Comparison of ENCODE assay signal across 18 mouse cellular contexts in genomic region chr7:99087581-99087980, GRCm38 (mm10).
"Had no signal": no experiment of that assay in that cellular context is flagged by ENCODE, and none has a peak within 500 bp of the region (broad histone marks: within the 10 kb centered on the region; RNA-seq: fewer than 3 reads in every experiment).

No protein-coding gene starts in this region.

- ATAC-seq: intestine, embryonic 15.5 days had no signal

- DNase-seq: kidney, adult 11 months; kidney, adult 8-10 months; kidney, postnatal 10 days; kidney, postnatal 36 days; layer of hippocampus, postnatal 36 days; left cerebral cortex, postnatal 4 days; liver, embryonic 13.5 days; lung, adult 2 months; lung, postnatal 14 days; lung, postnatal 4 days; midbrain, embryonic 14.5 days had no signal

- H3K36me3 ChIP-seq: limb, embryonic 12.5 days had no signal

- H3K9ac ChIP-seq: intestine, embryonic 15.5 days; kidney, embryonic 15.5 days; limb, embryonic 12.5 days; limb, embryonic 15.5 days; liver, embryonic 13.5 days; stomach, embryonic 15.5 days had no signal

- H3K27me3 ChIP-seq: intestine, embryonic 15.5 days; kidney, embryonic 15.5 days; limb, embryonic 12.5 days; limb, embryonic 15.5 days; liver, embryonic 13.5 days; stomach, embryonic 15.5 days had no signal

- H3K4me2 ChIP-seq: intestine, embryonic 15.5 days; kidney, embryonic 15.5 days; limb, embryonic 12.5 days; limb, embryonic 15.5 days; liver, embryonic 13.5 days; midbrain, embryonic 11.5 days; stomach, embryonic 15.5 days had no signal

- H3K4me3 ChIP-seq: intestine, embryonic 15.5 days; kidney, embryonic 15.5 days; left cerebral cortex, adult 2 months; limb, embryonic 12.5 days; limb, embryonic 15.5 days; liver, embryonic 13.5 days; stomach, embryonic 15.5 days had no signal

- H3K9me3 ChIP-seq: intestine, embryonic 15.5 days; kidney, embryonic 15.5 days; limb, embryonic 12.5 days; limb, embryonic 15.5 days; liver, embryonic 13.5 days; stomach, embryonic 15.5 days had no signal

- H3K4me1 ChIP-seq: intestine, embryonic 15.5 days; limb, embryonic 12.5 days; limb, embryonic 15.5 days; stomach, embryonic 15.5 days had no signal

- H3K27ac ChIP-seq: intestine, embryonic 15.5 days; kidney, embryonic 15.5 days; left cerebral cortex, adult 2 months; limb, embryonic 12.5 days; limb, embryonic 15.5 days; liver, embryonic 13.5 days; stomach, embryonic 15.5 days had no signal
